Mouse (Mus musculus) embryonic facial prominence, embryonic 10.5 days (tissue): ENCODE data around the gene Dnajc16. TPM values are rescaled to one million over a fixed set of nuclear protein-coding genes. Genes with fewer than 3 reads are reported as not detected.

ENCODE experiments used
- DNase-seq: peaks from one replicate; pipeline ENCODE4 v3.0.0-alpha.2; 2017; ENCODE audit warnings: low spot score
- H3K27ac ChIP-seq: fragments of 300-500 bp; sonication (generic); replicated peaks from 2 replicates; pipeline ENCODE4 v1.5.1; 2016; ENCODE audit warnings: mild to moderate bottlenecking
- H3K27me3 ChIP-seq: fragments of 300-500 bp; sonication (generic); replicated peaks from 2 replicates; pipeline ENCODE4 v1.6.1; 2016; ENCODE audit warnings: low read depth, mild to moderate bottlenecking; ENCODE audit not compliant: poor library complexity, severe bottlenecking
- H3K36me3 ChIP-seq: fragments of 300-500 bp; sonication (generic); replicated peaks from 2 replicates; pipeline ENCODE4 v1.6.1; 2016; ENCODE audit warnings: mild to moderate bottlenecking, moderate library complexity
- H3K4me1 ChIP-seq: fragments of 300-500 bp; sonication (generic); 2 replicates; pipeline ENCODE4 v1.6.1; 2016
- H3K4me3 ChIP-seq: fragments of 300-500 bp; sonication (generic); 2 replicates; pipeline ENCODE4 v1.5.1; 2016; ENCODE audit warnings: mild to moderate bottlenecking, moderate library complexity
- H3K9me3 ChIP-seq: fragments of 300-500 bp; sonication (generic); 2 replicates; pipeline ENCODE4 v1.6.1; 2016; ENCODE audit warnings: mild to moderate bottlenecking
- WGBS: fragments of 180-500 bp; shearing (Covaris S2); methylation state at CpG from one replicate; pipeline ENCODE4 v1.1.7; 2016; 5-methylcytosine and 5-hydroxymethylcytosine counted together
- polyA plus RNA-seq: library from polyadenylated mRNA; unstranded; fragments of >200 nt; fragmentation: Nextera tagmentation; extraction: Ambion mirVana; gene quantifications from 2 replicates; pipeline ENCODE4 v1.2.1, GENCODE M21; 2016

Dnajc16 gene
- polyA plus RNA-seq, 1 experiment from 2014 or later = 4.0 TPM

DNA sequence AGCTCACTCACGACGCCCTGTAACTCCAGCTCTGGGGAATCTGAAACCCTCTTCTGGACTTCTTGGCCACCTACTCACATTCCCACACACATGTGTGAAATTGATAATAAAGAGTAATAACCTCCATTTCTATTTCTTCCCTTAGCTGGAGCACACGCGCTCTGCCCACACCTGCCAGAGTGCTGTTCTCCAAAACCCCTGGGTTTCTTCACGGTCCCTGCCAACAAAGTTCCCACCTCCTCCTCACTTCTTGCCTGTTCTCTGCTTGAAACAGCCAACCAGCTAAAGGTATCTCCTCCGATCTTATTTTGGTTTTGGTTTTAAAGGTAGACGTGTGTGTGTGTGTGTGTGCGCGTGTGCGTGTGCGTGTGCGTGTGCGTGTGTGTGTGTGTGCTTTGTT is 60.3 kb downstream of the Dnajc16 start:
- Histone ChIP-seq H3K9me3 (no peaks in the 10 kb centered on the region), H3K4me1 (peaks cover 9% of the 10 kb centered on the region), H3K4me3 (no peak overlapping the region), H3K36me3 (no peaks in the 10 kb centered on the region), H3K27ac (no peak overlapping the region), H3K27me3 (no peaks in the 10 kb centered on the region)
- no peak for DNase-seq
- 85% methylated on average over 13 of the region's 13 CpGs for WGBS

DNA sequence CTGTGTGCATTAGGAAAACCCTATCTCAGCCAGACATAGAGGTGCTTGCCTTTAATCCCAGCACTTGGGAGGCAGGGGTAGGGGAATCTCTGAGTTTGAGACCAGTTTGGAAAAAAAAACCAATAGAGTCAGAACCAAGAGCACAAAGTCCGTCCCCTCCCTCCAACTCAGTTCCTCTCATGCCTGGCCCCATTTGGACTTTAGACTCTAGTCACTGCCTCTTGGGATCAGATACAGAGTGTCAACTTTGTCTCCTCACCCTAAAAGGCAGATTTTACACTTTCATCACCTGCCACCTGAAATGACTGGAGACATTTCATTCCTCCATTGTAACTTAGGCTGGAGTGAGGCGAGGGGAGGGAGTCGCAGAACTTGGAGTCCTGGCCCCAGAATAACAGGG is 61.5 kb downstream of the Dnajc16 start:
- Histone ChIP-seq H3K27me3 (no peaks in the 10 kb centered on the region), H3K9me3 (no peaks in the 10 kb centered on the region), H3K36me3 (no peaks in the 10 kb centered on the region), H3K4me3 (no peak overlapping the region), H3K4me1 (no peaks in the 10 kb centered on the region; the same call in 1 of the 2 replicates), H3K27ac (no peak overlapping the region)
- WGBS = 82% methylated on average over 3 of the region's 3 CpGs
- no peak for DNase-seq

GRCm38 (mm10) chr4:141725738-141726137 is 65.0 kb downstream of the Dnajc16 start:
- H3K4me3 ChIP-seq = no peak overlapping the region
- 59% methylated on average over 3 of the region's 3 CpGs for WGBS
- no peak overlapping the region for H3K27ac ChIP-seq
- no peaks in the 10 kb centered on the region for H3K9me3 ChIP-seq
- peaks cover 4% of the 10 kb centered on the region for H3K36me3 ChIP-seq
- H3K4me1 ChIP-seq = peaks cover 24% of the 10 kb centered on the region
- no peak for DNase-seq
- no peaks in the 10 kb centered on the region for H3K27me3 ChIP-seq

DNA sequence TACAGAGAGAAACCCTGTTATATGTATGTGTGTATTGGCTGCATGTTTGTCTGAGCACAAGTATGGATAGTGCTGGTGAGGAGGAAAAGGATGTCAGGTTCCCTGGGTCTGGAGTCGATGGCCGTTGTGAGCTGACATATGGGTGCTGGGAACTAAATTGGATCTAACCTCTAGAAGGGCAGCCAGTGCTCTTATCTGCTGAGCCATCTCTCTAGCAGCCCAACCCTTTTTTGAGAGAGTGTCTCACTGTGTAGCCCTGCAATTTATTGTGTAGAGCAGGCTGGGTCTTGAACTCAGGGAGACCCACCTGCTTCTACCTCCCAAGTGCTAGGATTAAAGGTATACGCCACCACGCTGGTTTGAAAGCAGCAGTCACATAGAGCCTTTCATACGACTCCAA is 65.5 kb downstream of the Dnajc16 start:
- H3K27me3 ChIP-seq = no peaks in the 10 kb centered on the region
- no peak overlapping the region for H3K4me3 ChIP-seq
- H3K36me3 ChIP-seq = peaks cover 9% of the 10 kb centered on the region
- 78% methylated on average over 5 of the region's 5 CpGs for WGBS
- DNase-seq = no peak
- no peaks in the 10 kb centered on the region for H3K9me3 ChIP-seq
- H3K4me1 ChIP-seq = peaks cover 26% of the 10 kb centered on the region
- no peak overlapping the region for H3K27ac ChIP-seq

GRCm38 (mm10) chr4:141724594-141724993 is 66.1 kb downstream of the Dnajc16 start:
- no peak overlapping the region for H3K4me3 ChIP-seq
- H3K36me3 ChIP-seq = peaks cover 16% of the 10 kb centered on the region
- H3K4me1 ChIP-seq = peaks cover 26% of the 10 kb centered on the region
- no peak overlapping the region for H3K27ac ChIP-seq
- no peaks in the 10 kb centered on the region for H3K9me3 ChIP-seq
- no peak for DNase-seq
- no peaks in the 10 kb centered on the region for H3K27me3 ChIP-seq
- 76% methylated on average over 11 of the region's 11 CpGs for WGBS

DNA sequence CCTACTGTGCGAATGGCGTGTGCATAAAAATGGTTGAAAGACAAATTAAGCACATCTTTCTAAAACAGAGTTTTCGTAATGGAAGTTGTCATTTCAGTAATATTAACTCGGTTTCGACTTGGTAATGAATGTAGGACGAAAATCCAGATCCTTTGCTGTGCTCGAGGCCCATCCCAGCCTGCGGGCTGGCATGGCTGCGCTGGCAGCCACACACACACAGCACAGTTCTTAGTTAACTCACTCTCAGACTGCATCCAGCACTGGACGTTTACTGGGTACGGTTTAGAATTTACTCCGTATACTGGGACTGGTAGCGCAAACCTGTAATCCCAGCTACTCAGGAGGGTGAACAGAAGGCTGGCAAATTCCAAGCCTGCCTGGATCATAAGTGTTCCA is 67.1 kb downstream of the Dnajc16 start:
- 9% methylated on average over 13 of the region's 13 CpGs for WGBS
- H3K27me3 ChIP-seq = no peaks in the 10 kb centered on the region
- peaks cover 26% of the 10 kb centered on the region for H3K4me1 ChIP-seq
- H3K4me3 ChIP-seq = peak overlapping the region; percentile 100
- H3K27ac ChIP-seq = peak overlapping the region; percentile 97
- no peaks in the 10 kb centered on the region for H3K9me3 ChIP-seq
- H3K36me3 ChIP-seq = peaks cover 16% of the 10 kb centered on the region
- no peak for DNase-seq

- peak within 1 kb of the TSS; percentile 97 for H3K27ac ChIP-seq
- H3K36me3 ChIP-seq = peaks cover 17% of the 10 kb centered on the region
- no peaks in the 10 kb centered on the region for H3K27me3 ChIP-seq
- DNase-seq = peak; percentile 94
- H3K9me3 ChIP-seq = no peaks in the 10 kb centered on the region
- H3K4me3 ChIP-seq = peak within 1 kb of the TSS; percentile 100
- peaks cover 29% of the 10 kb centered on the region for H3K4me1 ChIP-seq
- WGBS = under 1% methylated on average over 105 of the region's 105 CpGs
Measured at GRCm38 (mm10) chr4:141722731-141723672, 67.7 kb downstream of the Dnajc16 start, which contains the start of gene Ddi2. TSS of gene Ddi2 (minus strand) at chr4:141723419.

DNA sequence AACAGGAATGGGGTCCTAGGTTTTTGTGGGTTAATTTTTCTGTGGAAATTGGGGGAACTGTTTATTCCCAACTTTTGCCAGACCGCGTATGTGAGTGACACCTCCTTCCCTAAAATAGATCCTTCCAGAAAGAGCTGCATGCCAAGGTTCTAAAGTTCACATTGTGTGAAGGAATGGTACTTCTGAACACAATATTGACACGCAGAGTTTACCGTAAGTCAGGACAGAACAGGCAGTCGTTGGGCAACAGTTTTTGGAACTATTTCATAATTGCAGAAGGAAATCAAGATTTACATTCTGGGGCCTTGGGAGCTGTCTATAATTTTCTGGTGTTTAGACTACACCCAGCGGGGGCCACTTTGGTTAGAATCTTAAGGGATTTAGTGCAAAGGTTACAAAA is 68.8 kb downstream of the Dnajc16 start:
- Histone ChIP-seq H3K4me1 (peaks cover 29% of the 10 kb centered on the region), H3K27me3 (no peaks in the 10 kb centered on the region), H3K27ac (no peak overlapping the region), H3K9me3 (no peaks in the 10 kb centered on the region), H3K36me3 (peaks cover 27% of the 10 kb centered on the region), H3K4me3 (peak overlapping the region; percentile 100)
- WGBS = 77% methylated on average over 6 of the region's 6 CpGs
- no peak for DNase-seq

- no peaks in the 10 kb centered on the region for H3K27me3 ChIP-seq
- peaks cover 37% of the 10 kb centered on the region for H3K36me3 ChIP-seq
- no peaks in the 10 kb centered on the region for H3K9me3 ChIP-seq
- 81% methylated on average over 6 of the region's 6 CpGs for WGBS
- peaks cover 36% of the 10 kb centered on the region for H3K4me1 ChIP-seq
- no peak overlapping the region for H3K4me3 ChIP-seq
- H3K27ac ChIP-seq = no peak overlapping the region
- DNase-seq = no peak
Measured at GRCm38 (mm10) chr4:141720761-141721523, 69.8 kb downstream of the Dnajc16 start.

DNA sequence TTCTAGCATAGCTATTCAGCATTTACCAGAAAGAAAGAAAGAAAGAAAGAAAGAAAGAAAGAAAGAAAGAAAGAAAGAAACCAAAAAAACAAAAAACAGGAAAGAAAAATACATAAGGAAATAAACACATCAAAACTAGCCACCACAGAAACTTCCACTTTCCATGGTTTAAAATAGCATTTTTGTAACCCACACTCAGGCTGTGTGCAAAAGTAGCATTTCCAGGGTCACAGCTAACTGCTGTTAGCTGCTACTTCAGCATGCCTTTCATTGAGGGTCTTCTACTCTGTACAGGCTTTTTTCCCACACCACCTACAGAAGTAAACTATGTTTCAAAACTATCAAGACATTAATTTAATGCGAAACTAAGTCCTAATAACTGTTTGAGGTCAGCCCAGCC is 71.4 kb downstream of the Dnajc16 start:
- Histone ChIP-seq H3K27ac (no peak overlapping the region), H3K4me1 (peaks cover 51% of the 10 kb centered on the region), H3K27me3 (no peaks in the 10 kb centered on the region), H3K9me3 (no peaks in the 10 kb centered on the region), H3K4me3 (no peak overlapping the region), H3K36me3 (peaks cover 42% of the 10 kb centered on the region)
- WGBS = 89% methylated on average over 1 of the region's 1 CpGs
- DNase-seq = no peak

DNA sequence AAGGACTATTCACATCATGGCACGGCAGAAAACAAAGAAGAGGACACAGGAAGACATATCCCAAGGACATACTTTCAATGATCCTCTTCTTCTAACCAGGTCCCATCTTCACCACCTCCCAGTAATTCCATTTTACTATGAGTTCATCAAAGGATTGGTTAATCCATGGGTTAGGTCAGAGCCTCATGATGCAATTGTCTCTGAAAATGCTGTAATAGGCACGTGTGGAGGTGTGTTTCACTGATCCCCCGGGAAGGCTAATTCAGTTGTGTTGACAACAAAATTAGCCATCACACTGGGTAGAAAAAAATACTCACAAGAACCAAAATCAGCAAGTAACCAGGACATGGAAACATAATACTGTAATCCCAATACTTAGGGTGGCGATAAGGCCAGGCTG is 73.1 kb downstream of the Dnajc16 start:
- no peaks in the 10 kb centered on the region for H3K9me3 ChIP-seq
- H3K27ac ChIP-seq = no peak overlapping the region
- H3K4me3 ChIP-seq = no peak overlapping the region
- H3K27me3 ChIP-seq = no peaks in the 10 kb centered on the region
- no peak for DNase-seq
- 78% methylated on average over 4 of the region's 4 CpGs for WGBS
- H3K36me3 ChIP-seq = peaks cover 58% of the 10 kb centered on the region
- peaks cover 49% of the 10 kb centered on the region for H3K4me1 ChIP-seq

DNA sequence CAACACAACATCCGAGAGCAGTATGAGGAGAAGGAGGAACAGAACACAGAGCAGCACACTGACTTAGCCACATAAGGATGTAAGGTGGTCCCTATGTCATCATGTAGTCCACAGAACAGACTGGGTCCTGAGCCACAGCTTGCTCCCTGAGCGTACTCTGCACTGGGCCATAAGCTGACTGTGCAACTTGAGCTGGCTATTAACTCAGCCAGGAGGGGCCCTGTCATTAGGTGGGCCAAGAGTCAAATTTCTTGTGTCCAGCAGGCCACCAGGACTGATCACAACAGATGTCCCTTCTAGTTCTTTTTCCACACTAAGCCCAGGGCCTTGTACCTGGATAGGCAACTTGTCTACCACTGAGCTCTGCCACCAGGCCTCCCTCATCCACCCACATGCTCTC is 75.7 kb downstream of the Dnajc16 start:
- H3K36me3 ChIP-seq = peaks cover 73% of the 10 kb centered on the region
- WGBS = 55% methylated on average over 2 of the region's 2 CpGs
- no peak overlapping the region for H3K27ac ChIP-seq
- DNase-seq = peak; percentile 36
- H3K27me3 ChIP-seq = no peaks in the 10 kb centered on the region
- peaks cover 30% of the 10 kb centered on the region for H3K4me1 ChIP-seq
- no peaks in the 10 kb centered on the region for H3K9me3 ChIP-seq
- no peak overlapping the region for H3K4me3 ChIP-seq
